Mouse (Mus musculus): ENCODE results near the gene Olfr153. TPM values are rescaled to one million over a fixed set of nuclear protein-coding genes. Genes with fewer than 3 reads are reported as not detected.
"Not testable (repeated sequence)": the region's sequence is repeated elsewhere in the genome, so short reads cannot be mapped to it uniquely, and the experiment has no call there.

The Olfr153 gene
- polyA plus RNA-seq, 1 experiment: not detected

DNA sequence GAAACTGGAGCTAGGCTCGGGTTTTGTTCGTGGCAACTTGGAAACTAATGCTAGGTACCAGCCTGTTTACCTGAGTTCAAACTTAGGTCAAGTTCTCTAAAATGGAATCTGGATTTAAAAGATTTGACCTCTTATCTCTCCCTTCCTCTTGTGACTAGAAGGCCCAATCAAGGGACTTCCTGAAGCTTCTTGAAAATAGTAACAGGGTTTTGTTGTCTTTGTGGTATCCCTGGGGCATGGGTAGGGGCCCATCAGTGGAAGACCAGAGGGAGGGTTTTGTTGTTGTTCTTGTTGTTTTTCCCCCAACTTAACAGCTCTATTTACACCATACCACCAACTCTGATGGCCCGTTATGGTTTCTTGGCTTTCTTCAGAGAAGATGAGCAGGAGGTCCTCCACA lies 15.0 kb upstream of the Olfr153 start:
- Histone ChIP-seq H3K79me3 (ENCODE audit: low read depth) (no peaks in the 10 kb centered on the region), H3ac (ENCODE audit: control insufficient read depth, insufficient read length, low read depth) (no peak overlapping the region), H3K36me3 (ENCODE audit: control insufficient read depth, insufficient read depth) (no peaks in the 10 kb centered on the region), H3K4me3 (ENCODE audit: insufficient read depth, poor library complexity, severe bottlenecking) (no peak overlapping the region), H3K27me3 (ENCODE audit: control insufficient read depth, insufficient read depth, insufficient read length) (no peaks in the 10 kb centered on the region), H3K79me2 (ENCODE audit: control insufficient read depth, insufficient read depth) (no peaks in the 10 kb centered on the region)
- no peak for TF ChIP-seq FOSL1 (IDR thresholded peaks at IDR 0.05; ENCODE audit: insufficient read depth, low read length, poor library complexity, severe bottlenecking)
- TF ChIP-seq MYOD1 (IDR thresholded peaks at IDR 0.05; ENCODE audit: control insufficient read depth, insufficient read length, low read depth): no peak
- no peak for TF ChIP-seq CTCF (IDR thresholded peaks at IDR 0.05; ENCODE audit: control insufficient read depth, insufficient read depth, insufficient read length)
- no peak for TF ChIP-seq USF1 (IDR thresholded peaks at IDR 0.05; ENCODE audit: low read depth)
- TF ChIP-seq CEBPB (IDR thresholded peaks at IDR 0.05; ENCODE audit: low read depth): no peak
- no peak for TF ChIP-seq MAX (IDR thresholded peaks at IDR 0.05)
- TF ChIP-seq MYOG (IDR thresholded peaks at IDR 0.05; ENCODE audit: control insufficient read depth, extremely low read depth, insufficient read length): no peak

DNA sequence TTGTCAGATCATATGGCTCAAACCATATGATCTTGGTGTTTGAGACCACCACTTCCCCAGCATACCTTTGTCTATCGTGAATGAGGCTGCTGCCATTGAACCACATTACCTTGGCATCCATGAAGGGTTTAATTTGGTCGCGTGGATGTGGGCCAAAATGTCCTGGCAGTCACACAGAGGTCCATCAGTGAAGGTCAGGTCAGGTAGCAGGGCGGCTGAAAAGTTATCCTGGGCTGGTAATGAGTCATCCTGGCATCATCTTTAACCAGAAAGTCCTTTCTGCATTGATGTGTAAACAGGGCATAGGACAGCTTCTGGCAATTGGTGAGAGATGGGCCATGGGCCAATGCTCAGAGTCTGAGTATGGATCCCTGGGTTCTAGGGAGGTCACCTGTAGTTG lies 10.9 kb upstream of the Olfr153 start:
- H3K27me3 ChIP-seq (ENCODE audit: control insufficient read depth, insufficient read depth, insufficient read length): no peaks in the 10 kb centered on the region
- H3K79me2 ChIP-seq (ENCODE audit: control insufficient read depth, insufficient read depth): no peaks in the 10 kb centered on the region
- H3K79me3 ChIP-seq (ENCODE audit: low read depth): no peaks in the 10 kb centered on the region
- no peaks in the 10 kb centered on the region for H3K36me3 ChIP-seq (ENCODE audit: control insufficient read depth, insufficient read depth)
- TF ChIP-seq CTCF (IDR thresholded peaks at IDR 0.05; ENCODE audit: control insufficient read depth, insufficient read depth, insufficient read length) (no peak), MYOD1 (IDR thresholded peaks at IDR 0.05; ENCODE audit: control insufficient read depth, insufficient read length, low read depth) (no peak), MYOG (IDR thresholded peaks at IDR 0.05; ENCODE audit: control insufficient read depth, extremely low read depth, insufficient read length) (no peak), MAX (IDR thresholded peaks at IDR 0.05) (no peak), FOSL1 (IDR thresholded peaks at IDR 0.05; ENCODE audit: insufficient read depth, low read length, poor library complexity, severe bottlenecking) (no peak), USF1 (IDR thresholded peaks at IDR 0.05; ENCODE audit: low read depth) (no peak), CEBPB (IDR thresholded peaks at IDR 0.05; ENCODE audit: low read depth) (no peak)
- H3ac ChIP-seq (ENCODE audit: control insufficient read depth, insufficient read length, low read depth): no peak overlapping the region
- no peak overlapping the region for H3K4me3 ChIP-seq (ENCODE audit: insufficient read depth, poor library complexity, severe bottlenecking)

DNA sequence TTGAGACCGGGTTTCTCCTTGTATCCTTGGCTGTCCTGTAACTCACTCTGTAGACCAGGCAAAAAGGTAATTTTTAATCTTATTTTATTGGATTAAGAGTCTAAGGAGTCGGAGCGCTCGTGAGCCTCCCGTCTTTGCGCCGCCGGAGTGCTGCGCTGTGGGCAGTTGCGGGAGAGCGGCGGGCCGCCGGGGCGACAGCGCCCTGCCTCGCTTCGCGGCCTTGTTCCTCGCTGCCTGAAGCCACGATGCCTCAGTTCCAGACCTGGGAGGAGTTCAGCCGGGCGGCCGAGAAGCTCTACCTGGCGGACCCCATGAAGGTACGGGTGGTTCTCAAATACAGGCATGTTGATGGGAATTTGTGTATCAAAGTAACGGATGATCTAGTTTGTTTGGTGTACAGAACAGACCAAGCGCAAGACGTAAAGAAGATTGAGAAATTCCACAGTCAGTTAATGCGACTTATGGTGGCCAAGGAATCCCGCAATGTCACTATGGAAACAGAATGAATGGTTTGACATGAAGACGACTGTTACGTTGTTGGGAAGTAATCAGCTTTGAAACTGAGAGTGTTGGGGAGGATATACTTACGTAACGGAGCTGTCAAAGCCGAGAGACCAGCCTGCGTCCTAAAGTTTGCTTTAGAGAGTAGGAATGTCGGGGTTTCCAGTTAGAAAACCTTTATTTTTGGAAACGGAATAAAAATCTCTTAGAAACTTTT lies 5.5 kb upstream of the Olfr153 start:
- not testable (repeated sequence) for H3K79me3 ChIP-seq (ENCODE audit: low read depth); H3K79me2 ChIP-seq (ENCODE audit: control insufficient read depth, insufficient read depth); H3K36me3 ChIP-seq (ENCODE audit: control insufficient read depth, insufficient read depth); H3ac ChIP-seq (ENCODE audit: control insufficient read depth, insufficient read length, low read depth); H3K27me3 ChIP-seq (ENCODE audit: control insufficient read depth, insufficient read depth, insufficient read length); H3K4me3 ChIP-seq (ENCODE audit: insufficient read depth, poor library complexity, severe bottlenecking)

DNA sequence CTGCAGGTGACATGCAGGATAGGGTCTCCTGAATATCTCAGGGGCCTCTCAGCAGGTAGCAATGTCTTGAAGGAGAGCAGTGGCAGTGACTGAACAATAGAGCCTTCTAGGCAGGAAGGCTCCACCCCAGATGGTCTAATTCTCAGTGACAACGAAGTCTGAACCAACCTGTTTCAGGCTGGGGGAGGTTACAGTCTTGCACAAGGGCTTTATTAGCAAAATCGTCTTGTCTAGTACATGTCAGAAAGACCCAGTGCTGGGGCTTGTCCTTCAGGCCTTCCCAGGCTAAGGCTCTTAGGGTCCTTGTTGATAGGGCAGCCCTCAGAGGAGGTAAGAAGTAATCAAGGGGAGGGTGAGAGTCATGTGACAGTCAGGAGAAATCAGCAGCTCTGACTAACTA lies 3.2 kb downstream of the Olfr153 start:
- no peak for TF ChIP-seq FOSL1 (IDR thresholded peaks at IDR 0.05; ENCODE audit: insufficient read depth, low read length, poor library complexity, severe bottlenecking)
- no peak for TF ChIP-seq MYOG (IDR thresholded peaks at IDR 0.05; ENCODE audit: control insufficient read depth, extremely low read depth, insufficient read length)
- no peak for TF ChIP-seq MYOD1 (IDR thresholded peaks at IDR 0.05; ENCODE audit: control insufficient read depth, insufficient read length, low read depth)
- no peak for TF ChIP-seq CTCF (IDR thresholded peaks at IDR 0.05; ENCODE audit: control insufficient read depth, insufficient read depth, insufficient read length)
- no peak for TF ChIP-seq USF1 (IDR thresholded peaks at IDR 0.05; ENCODE audit: low read depth)
- no peak for TF ChIP-seq CEBPB (IDR thresholded peaks at IDR 0.05; ENCODE audit: low read depth)
- no peaks in the 10 kb centered on the region for H3K27me3 ChIP-seq (ENCODE audit: control insufficient read depth, insufficient read depth, insufficient read length)
- no peaks in the 10 kb centered on the region for H3K36me3 ChIP-seq (ENCODE audit: control insufficient read depth, insufficient read depth)
- H3K79me3 ChIP-seq (ENCODE audit: low read depth): no peaks in the 10 kb centered on the region
- no peak overlapping the region for H3ac ChIP-seq (ENCODE audit: control insufficient read depth, insufficient read length, low read depth)
- H3K4me3 ChIP-seq (ENCODE audit: insufficient read depth, poor library complexity, severe bottlenecking): no peak overlapping the region
- no peaks in the 10 kb centered on the region for H3K79me2 ChIP-seq (ENCODE audit: control insufficient read depth, insufficient read depth)

DNA sequence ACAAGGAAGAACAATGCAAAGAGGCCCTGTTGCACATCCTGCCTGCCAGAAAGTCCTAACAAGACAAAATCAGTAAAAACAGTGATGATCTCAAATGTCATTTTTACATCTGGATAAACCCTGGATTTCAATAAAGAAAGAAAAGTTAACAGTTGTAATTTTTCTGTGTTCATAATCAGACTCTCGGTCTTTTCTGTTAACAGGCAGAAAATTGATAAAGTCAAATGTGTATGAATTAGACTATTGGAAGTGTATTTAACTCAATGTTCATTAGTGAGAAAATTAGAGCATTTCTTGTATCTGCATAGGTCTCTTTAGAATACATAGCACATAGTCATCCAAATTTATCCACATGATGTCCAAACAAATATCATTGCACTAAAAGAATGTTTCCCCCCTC lies 13.8 kb downstream of the Olfr153 start, which contains the start of gene Olfr1128:
Gene Olfr1128, minus strand, starts transcription at position 101 of the 400 bp plus-strand sequence.
- Histone ChIP-seq H3K79me3 (ENCODE audit: low read depth) (no peaks in the 10 kb centered on the region), H3K4me3 (ENCODE audit: insufficient read depth, poor library complexity, severe bottlenecking) (no peak within 1 kb of the TSS), H3ac (ENCODE audit: control insufficient read depth, insufficient read length, low read depth) (no peak within 1 kb of the TSS), H3K79me2 (ENCODE audit: control insufficient read depth, insufficient read depth) (no peaks in the 10 kb centered on the region), H3K27me3 (ENCODE audit: control insufficient read depth, insufficient read depth, insufficient read length) (no peaks in the 10 kb centered on the region), H3K36me3 (ENCODE audit: control insufficient read depth, insufficient read depth) (no peaks in the 10 kb centered on the region)
- TF ChIP-seq MYOG (IDR thresholded peaks at IDR 0.05; ENCODE audit: control insufficient read depth, extremely low read depth, insufficient read length) (no peak), USF1 (IDR thresholded peaks at IDR 0.05; ENCODE audit: low read depth) (no peak), CTCF (IDR thresholded peaks at IDR 0.05; ENCODE audit: control insufficient read depth, insufficient read depth, insufficient read length) (no peak), MAX (IDR thresholded peaks at IDR 0.05) (no peak), FOSL1 (IDR thresholded peaks at IDR 0.05; ENCODE audit: insufficient read depth, low read length, poor library complexity, severe bottlenecking) (no peak), CEBPB (IDR thresholded peaks at IDR 0.05; ENCODE audit: low read depth) (no peak), MYOD1 (IDR thresholded peaks at IDR 0.05; ENCODE audit: control insufficient read depth, insufficient read length, low read depth) (no peak)

DNA sequence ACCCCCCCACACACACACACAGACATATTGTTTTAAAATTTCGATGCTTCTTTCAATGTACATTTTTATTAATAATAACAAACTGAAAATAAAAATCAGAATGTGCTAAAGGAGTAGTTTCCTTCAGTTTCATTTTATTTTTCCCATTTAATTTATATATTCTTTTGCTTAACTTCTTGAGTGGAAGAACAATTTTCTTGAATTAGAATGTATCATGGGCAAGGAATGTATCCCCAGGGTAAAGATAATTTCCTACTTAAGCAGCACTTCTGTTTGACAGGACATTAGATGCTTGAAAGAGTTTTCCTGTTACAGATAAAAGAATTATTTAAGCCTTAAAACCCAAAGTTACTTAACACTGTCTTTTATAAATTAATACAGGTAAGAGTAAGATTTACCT lies 42.0 kb downstream of the Olfr153 start, which contains the start of gene Olfr1129:
Gene Olfr1129, plus strand, starts transcription at position 301 of the 400 bp plus-strand sequence.
- H3K79me3 ChIP-seq (ENCODE audit: low read depth); H3K79me2 ChIP-seq (ENCODE audit: control insufficient read depth, insufficient read depth); H3K4me3 ChIP-seq (ENCODE audit: insufficient read depth, poor library complexity, severe bottlenecking): not testable (repeated sequence)

More for the DNA sequence above, 42.0 kb downstream of the Olfr153 start, which contains the start of gene Olfr1129:
- not testable (repeated sequence) for H3K27me3 ChIP-seq (ENCODE audit: control insufficient read depth, insufficient read depth, insufficient read length); H3ac ChIP-seq (ENCODE audit: control insufficient read depth, insufficient read length, low read depth); H3K36me3 ChIP-seq (ENCODE audit: control insufficient read depth, insufficient read depth)

Other genes with a start within 250 kb of the Olfr153 start
- not detected for gene Olfr1118, start 224.2 kb upstream of the Olfr153 start, polyA plus RNA-seq (2012; fragmentation: generic; extraction: Trizol)
- not detected for gene Olfr1120, start 177.0 kb upstream of the Olfr153 start, polyA plus RNA-seq (2012; fragmentation: generic; extraction: Trizol)
- gene Olfr1121, start 161.9 kb upstream of the Olfr153 start, polyA plus RNA-seq (2012; fragmentation: generic; extraction: Trizol): not detected
- not detected for gene Olfr1122, start 145.9 kb upstream of the Olfr153 start, polyA plus RNA-seq (2012; fragmentation: generic; extraction: Trizol)
- gene Olfr1123, start 115.2 kb upstream of the Olfr153 start, polyA plus RNA-seq (2012; fragmentation: generic; extraction: Trizol): not detected
- gene Olfr1124, start 101.5 kb upstream of the Olfr153 start, polyA plus RNA-seq (2012; fragmentation: generic; extraction: Trizol): not detected
- gene Olfr1126, start 77.8 kb upstream of the Olfr153 start, polyA plus RNA-seq (2012; fragmentation: generic; extraction: Trizol): not detected
- not detected for gene Pramel7, start 34.7 kb upstream of the Olfr153 start, polyA plus RNA-seq (2012; fragmentation: generic; extraction: Trizol)
- gene Pramel6, start 25.2 kb upstream of the Olfr153 start, polyA plus RNA-seq (2012; fragmentation: generic; extraction: Trizol): not detected
- gene Olfr1128, start 13.7 kb downstream of the Olfr153 start, polyA plus RNA-seq (2012; fragmentation: generic; extraction: Trizol): not detected
- gene Olfr1129, start 42.1 kb downstream of the Olfr153 start, polyA plus RNA-seq (2012; fragmentation: generic; extraction: Trizol): not detected
- gene Olfr1130, start 74.4 kb downstream of the Olfr153 start, polyA plus RNA-seq (2012; fragmentation: generic; extraction: Trizol): not detected
- not detected for gene Olfr1131, start 95.3 kb downstream of the Olfr153 start, polyA plus RNA-seq (2012; fragmentation: generic; extraction: Trizol)
- gene Olfr1132, start 105.7 kb downstream of the Olfr153 start, polyA plus RNA-seq (2012; fragmentation: generic; extraction: Trizol): not detected
- not detected for gene Olfr1133, start 115.6 kb downstream of the Olfr153 start, polyA plus RNA-seq (2012; fragmentation: generic; extraction: Trizol)
- not detected for gene Olfr1134, start 126.7 kb downstream of the Olfr153 start, polyA plus RNA-seq (2012; fragmentation: generic; extraction: Trizol)
- not detected for gene Olfr1135, start 141.9 kb downstream of the Olfr153 start, polyA plus RNA-seq (2012; fragmentation: generic; extraction: Trizol)
- not detected for gene Olfr1136, start 162.2 kb downstream of the Olfr153 start, polyA plus RNA-seq (2012; fragmentation: generic; extraction: Trizol)
- gene Olfr1137, start 181.4 kb downstream of the Olfr153 start, polyA plus RNA-seq (2012; fragmentation: generic; extraction: Trizol): not detected
- not detected for gene Olfr1138, start 208.2 kb downstream of the Olfr153 start, polyA plus RNA-seq (2012; fragmentation: generic; extraction: Trizol)
- not detected for gene Olfr1140, start 212.0 kb downstream of the Olfr153 start, polyA plus RNA-seq (2012; fragmentation: generic; extraction: Trizol)
- gene Olfr1141, start 222.2 kb downstream of the Olfr153 start, polyA plus RNA-seq (2012; fragmentation: generic; extraction: Trizol): not detected
- gene Olfr152, start 247.7 kb downstream of the Olfr153 start, polyA plus RNA-seq (2012; fragmentation: generic; extraction: Trizol): not detected